Mouse (Mus musculus) liver, postnatal 0 days (tissue): Measurements from ENCODE around the gene Cdh23.

Experiments used
- CTCF ChIP-seq: sonication (generic); IDR thresholded peaks from 2 replicates; pipeline ENCODE4 v1.5.1; 2016; ENCODE audit warnings: antibody characterized with exemption, low read depth
- EP300 ChIP-seq: IDR thresholded peaks from 2 replicates; pipeline ENCODE4 v1.6.1; 2016; ENCODE audit warnings: antibody characterized with exemption, low read depth, mild to moderate bottlenecking

GRCm38 (mm10) chr10:60442321-60442720 lies 254.0 kb downstream of the Cdh23 start:
- TF ChIP-seq CTCF (no peak), EP300 (no peak)
